Mouse (Mus musculus) cerebral cortex, adult 2 months (tissue): Measurements from ENCODE around the gene Cdkn1b.

ENCODE experiments used
- WGBS: fragments of 180-500 bp; shearing (Covaris S2); methylation state at CpG from one replicate; pipeline ENCODE4 v1.1.7; 2018; 5-methylcytosine and 5-hydroxymethylcytosine counted together

Cdkn1b gene

GRCm38 (mm10) chr6:134903891-134904884 lies 16.0 kb upstream of the Cdkn1b start:
- WGBS: 83% methylated on average over 10 of the region's 10 CpGs

GRCm38 (mm10) chr6:134905811-134906210 lies 14.4 kb upstream of the Cdkn1b start:
- WGBS: 75% methylated on average over 1 of the region's 1 CpGs

GRCm38 (mm10) chr6:134914523-134914922 lies 5.7 kb upstream of the Cdkn1b start:
- WGBS: 93% methylated on average over 5 of the region's 5 CpGs

- WGBS: 2% methylated on average over 11 of the region's 11 CpGs
Measured at GRCm38 (mm10) chr6:134916641-134917040, 3.6 kb upstream of the Cdkn1b start.

- 2% methylated on average over 11 of the region's 11 CpGs for WGBS
Measured at GRCm38 (mm10) chr6:134917087-134917486, 3.1 kb upstream of the Cdkn1b start.

GRCm38 (mm10) chr6:134918769-134919168 lies 1.4 kb upstream of the Cdkn1b start:
- WGBS: 91% methylated on average over 10 of the region's 10 CpGs

GRCm38 (mm10) chr6:134919511-134920189 lies 551 bp upstream of the Cdkn1b start:
- WGBS: 6% methylated on average over 37 of the region's 37 CpGs

- under 1% methylated on average over 32 of the region's 32 CpGs for WGBS
Measured at GRCm38 (mm10) chr6:134921014-134921694, 953 bp downstream of the Cdkn1b start.

GRCm38 (mm10) chr6:134921695-134922510 lies 1.7 kb downstream of the Cdkn1b start:
- 8% methylated on average over 20 of the region's 20 CpGs for WGBS

- WGBS: 32% methylated on average over 9 of the region's 9 CpGs
Measured at GRCm38 (mm10) chr6:134922511-134923195, 2.5 kb downstream of the Cdkn1b start.

- 53% methylated on average over 4 of the region's 4 CpGs for WGBS
Measured at GRCm38 (mm10) chr6:134923670-134924069, 3.5 kb downstream of the Cdkn1b start.

- 61% methylated on average over 3 of the region's 3 CpGs for WGBS
Measured at GRCm38 (mm10) chr6:134924262-134924661, 4.1 kb downstream of the Cdkn1b start.

- WGBS: 59% methylated on average over 4 of the region's 4 CpGs
Measured at GRCm38 (mm10) chr6:134925673-134926337, 5.6 kb downstream of the Cdkn1b start.

- 58% methylated on average over 3 of the region's 3 CpGs for WGBS
Measured at GRCm38 (mm10) chr6:134926338-134926705, 6.1 kb downstream of the Cdkn1b start.

- WGBS: under 1% methylated on average over 63 of the region's 63 CpGs
Measured at GRCm38 (mm10) chr6:134926803-134927594, 6.8 kb downstream of the Cdkn1b start.

- WGBS: 2% methylated on average over 13 of the region's 13 CpGs
Measured at GRCm38 (mm10) chr6:134927595-134928095, 7.4 kb downstream of the Cdkn1b start.

- WGBS: under 1% methylated on average over 63 of the region's 63 CpGs
Measured at GRCm38 (mm10) chr6:134928096-134928888, 8.1 kb downstream of the Cdkn1b start.

- 2% methylated on average over 15 of the region's 15 CpGs for WGBS
Measured at GRCm38 (mm10) chr6:134928889-134929310, 8.7 kb downstream of the Cdkn1b start.
